Mouse (Mus musculus) lung, embryonic 16.5 days (tissue): Measurements from ENCODE around the gene Sympk. TPM values are rescaled to one million over a fixed set of nuclear protein-coding genes. Genes with fewer than 3 reads are reported as not detected.
"Not testable (repeated sequence)": the region's sequence is repeated elsewhere in the genome, so short reads cannot be mapped to it uniquely, and the experiment has no call there.

Experiments
- ATAC-seq: fragments of 200-750 bp; cut with Nextera tagmentation; 2 replicates; pipeline ENCODE4 v1.8.0; 2017; ENCODE audit warnings: low read depth, mild to moderate bottlenecking, moderate library complexity
- H3K27ac ChIP-seq: fragments of 300-500 bp; sonication (generic); 2 replicates; pipeline ENCODE4 v1.5.1; 2014; ENCODE audit warnings: mild to moderate bottlenecking, control low read depth, low read length
- H3K27me3 ChIP-seq: fragments of 300-500 bp; sonication (generic); 2 replicates; pipeline ENCODE4 v1.6.1; 2014; ENCODE audit warnings: low read depth, low read length, mixed read lengths; ENCODE audit not compliant: control insufficient read depth, insufficient read depth
- H3K36me3 ChIP-seq: fragments of 300-500 bp; sonication (generic); 2 replicates; pipeline ENCODE4 v1.6.1; 2014; ENCODE audit warnings: low read length; ENCODE audit not compliant: control insufficient read depth, insufficient read depth
- H3K4me1 ChIP-seq: fragments of 300-500 bp; sonication (generic); replicated peaks from 2 replicates; pipeline ENCODE4 v1.6.1; 2014; ENCODE audit warnings: low read length, mixed read lengths; ENCODE audit not compliant: control insufficient read depth, insufficient read depth
- H3K4me2 ChIP-seq: fragments of 300-500 bp; sonication (generic); 2 replicates; pipeline ENCODE4 v1.6.1; 2014; ENCODE audit warnings: low read depth, low read length, control low read depth
- H3K4me3 ChIP-seq: fragments of 300-500 bp; sonication (generic); 2 replicates; pipeline ENCODE4 v1.5.1; 2014; ENCODE audit warnings: mild to moderate bottlenecking, low read length, control low read depth
- H3K9ac ChIP-seq: fragments of 300-500 bp; sonication (generic); 2 replicates; pipeline ENCODE4 v1.6.1; 2014; ENCODE audit warnings: low read length, control low read depth
- H3K9me3 ChIP-seq: fragments of 300-500 bp; sonication (generic); 2 replicates; pipeline ENCODE4 v1.6.1; 2016; ENCODE audit warnings: low read length; ENCODE audit not compliant: control insufficient read depth
- WGBS: fragments of 180-500 bp; shearing (Covaris S2); extraction: QIAGEN DNeasy Blood & Tissue Kit; methylation state at CpG from one replicate; pipeline ENCODE4 v1.1.7; 2014; 5-methylcytosine and 5-hydroxymethylcytosine counted together
- polyA plus RNA-seq: library from polyadenylated mRNA; unstranded; fragments of >200 nt; fragmentation: Nextera tagmentation; extraction: Ambion mirVana; gene quantifications from 2 replicates; pipeline ENCODE4 v1.2.1, GENCODE M21; 2015

Gene Sympk
- polyA plus RNA-seq, 1 experiment from 2014 or later: 27.5 TPM

GRCm38 (mm10) chr7:19055108-19055507 lies 30.9 kb downstream of the Sympk start:
- Histone ChIP-seq H3K36me3 (peaks cover 12% of the 10 kb centered on the region), H3K4me3 (no peak overlapping the region), H3K27me3 (no peaks in the 10 kb centered on the region), H3K4me2 (no peak overlapping the region), H3K9ac (no peak overlapping the region), H3K27ac (no peak overlapping the region), H3K4me1 (no peaks in the 10 kb centered on the region), H3K9me3 (no peaks in the 10 kb centered on the region)
- 87% methylated on average over 8 of the region's 8 CpGs for WGBS
- 0 out of 2 replicates have a peak, but pooled peaks have one; percentile 4 for ATAC-seq

- Histone ChIP-seq H3K4me3 (no peak overlapping the region), H3K9ac (no peak overlapping the region), H3K36me3 (peaks cover 4% of the 10 kb centered on the region), H3K9me3 (no peaks in the 10 kb centered on the region), H3K4me2 (no peak overlapping the region), H3K4me1 (no peaks in the 10 kb centered on the region), H3K27ac (no peak overlapping the region), H3K27me3 (no peaks in the 10 kb centered on the region)
- no peak for ATAC-seq
- 72% methylated on average over 10 of the region's 10 CpGs for WGBS
These were observed 33.2 kb downstream of the Sympk start for GRCm38 (mm10) chr7:19057405-19057804.

GRCm38 (mm10) chr7:19065896-19066295 lies 41.7 kb downstream of the Sympk start:
- H3K9me3 ChIP-seq: no peaks in the 10 kb centered on the region
- no peaks in the 10 kb centered on the region for H3K36me3 ChIP-seq
- H3K4me2 ChIP-seq: 0 out of 2 replicates have a peak overlapping the region, but pooled peaks have one; percentile 17
- H3K27me3 ChIP-seq: peaks cover 31% of the 10 kb centered on the region
- peak overlapping the region; percentile 4; the same call in 1 of the 2 replicates for H3K4me3 ChIP-seq
- no peak overlapping the region for H3K9ac ChIP-seq
- WGBS: 48% methylated on average over 13 of the region's 13 CpGs
- no peak overlapping the region for H3K27ac ChIP-seq
- H3K4me1 ChIP-seq: no peaks in the 10 kb centered on the region
- ATAC-seq: no peak

GRCm38 (mm10) chr7:19067063-19067462 lies 42.9 kb downstream of the Sympk start:
- Histone ChIP-seq H3K4me2 (no peak overlapping the region), H3K9me3 (no peaks in the 10 kb centered on the region), H3K4me3 (no peak overlapping the region), H3K27ac (no peak overlapping the region), H3K4me1 (no peaks in the 10 kb centered on the region), H3K36me3 (no peaks in the 10 kb centered on the region), H3K27me3 (peaks cover 31% of the 10 kb centered on the region), H3K9ac (no peak overlapping the region)
- ATAC-seq: peak; percentile 23; the same call in 1 of the 2 replicates
- 47% methylated on average over 14 of the region's 14 CpGs for WGBS

- Histone ChIP-seq H3K9ac (no peak overlapping the region), H3K9me3 (no peaks in the 10 kb centered on the region), H3K36me3 (no peaks in the 10 kb centered on the region), H3K4me3 (no peak overlapping the region), H3K27me3 (peaks cover 31% of the 10 kb centered on the region), H3K27ac (no peak overlapping the region), H3K4me1 (no peaks in the 10 kb centered on the region), H3K4me2 (no peak overlapping the region)
- 57% methylated on average over 13 of the region's 14 CpGs for WGBS
- no peak for ATAC-seq
These were observed 43.8 kb downstream of the Sympk start for GRCm38 (mm10) chr7:19067935-19068334.

GRCm38 (mm10) chr7:19068707-19069106 lies 44.5 kb downstream of the Sympk start:
- Histone ChIP-seq H3K4me1 (no peaks in the 10 kb centered on the region), H3K36me3 (no peaks in the 10 kb centered on the region), H3K4me2 (no peak overlapping the region), H3K9me3 (no peaks in the 10 kb centered on the region), H3K9ac (no peak overlapping the region), H3K27ac (no peak overlapping the region), H3K4me3 (no peak overlapping the region), H3K27me3 (peaks cover 31% of the 10 kb centered on the region)
- WGBS: 3% methylated on average over 2 of the region's 2 CpGs
- ATAC-seq: no peak

GRCm38 (mm10) chr7:19069500-19069899 lies 45.3 kb downstream of the Sympk start:
- no peak overlapping the region for H3K4me2 ChIP-seq
- no peaks in the 10 kb centered on the region for H3K9me3 ChIP-seq
- H3K36me3 ChIP-seq: no peaks in the 10 kb centered on the region
- no peak for ATAC-seq
- H3K27me3 ChIP-seq: peaks cover 28% of the 10 kb centered on the region
- no peaks in the 10 kb centered on the region for H3K4me1 ChIP-seq
- WGBS: 45% methylated on average over 3 of the region's 3 CpGs
- no peak overlapping the region for H3K4me3 ChIP-seq
- H3K9ac ChIP-seq: no peak overlapping the region
- no peak overlapping the region for H3K27ac ChIP-seq

- not testable (repeated sequence) for H3K9ac ChIP-seq, H3K27ac ChIP-seq, ATAC-seq, H3K9me3 ChIP-seq, H3K4me3 ChIP-seq, H3K36me3 ChIP-seq, H3K4me1 ChIP-seq, H3K4me2 ChIP-seq
- 47% methylated on average over 3 of the region's 3 CpGs for WGBS
- H3K27me3 ChIP-seq: peaks cover 13% of the 10 kb centered on the region
These were observed 46.8 kb downstream of the Sympk start for GRCm38 (mm10) chr7:19071024-19071423.

GRCm38 (mm10) chr7:19073504-19073903 lies 49.3 kb downstream of the Sympk start:
- Histone ChIP-seq H3K4me3 (no peak overlapping the region), H3K4me2 (no peak overlapping the region), H3K36me3 (peaks cover 7% of the 10 kb centered on the region), H3K9ac (no peak overlapping the region), H3K27me3 (no peaks in the 10 kb centered on the region), H3K4me1 (peaks cover 20% of the 10 kb centered on the region), H3K27ac (no peak overlapping the region), H3K9me3 (no peaks in the 10 kb centered on the region)
- 78% methylated on average over 8 of the region's 9 CpGs for WGBS
- ATAC-seq: no peak

GRCm38 (mm10) chr7:19074494-19074893 lies 50.3 kb downstream of the Sympk start:
- Histone ChIP-seq H3K9ac (no peak overlapping the region), H3K4me2 (no peak overlapping the region), H3K27ac (no peak overlapping the region), H3K4me1 (peaks cover 20% of the 10 kb centered on the region), H3K9me3 (no peaks in the 10 kb centered on the region), H3K36me3 (peaks cover 10% of the 10 kb centered on the region), H3K4me3 (no peak overlapping the region), H3K27me3 (no peaks in the 10 kb centered on the region)
- ATAC-seq: no peak
- WGBS: 90% methylated on average over 6 of the region's 6 CpGs
